Mouse (Mus musculus) E14TG2a.4 (cell line): ENCODE data around the gene Palm3.
A peak's percentile ranks its signal among the peaks of the same experiment; 100 is the strongest.

ENCODE experiments used
- H3K27me3 ChIP-seq: 2 replicates; pipeline ENCODE4 v1.6.1; 2014; ENCODE audit warnings: low read length, control low read depth; ENCODE audit not compliant: insufficient read depth
- H3K36me3 ChIP-seq: 2 replicates; pipeline ENCODE4 v1.6.1; 2014; ENCODE audit warnings: low read length, control low read depth; ENCODE audit not compliant: insufficient read depth
- H3K4me1 ChIP-seq: replicated peaks from 2 replicates; pipeline ENCODE4 v1.6.1; 2014; ENCODE audit warnings: low read depth, low read length, control low read depth
- H3K4me3 ChIP-seq: replicated peaks from 2 replicates; pipeline ENCODE4 v1.5.1; 2014; ENCODE audit warnings: mild to moderate bottlenecking, low read length
- H3K9me3 ChIP-seq: 2 replicates; pipeline ENCODE4 v1.6.1; 2014; ENCODE audit warnings: low read length, control low read depth
- CTCF ChIP-seq: conservative IDR thresholded peaks from 2 replicates; pipeline ENCODE4 v1.5.1; 2014; ENCODE audit warnings: low read length
- NANOG ChIP-seq: IDR thresholded peaks from 2 replicates; pipeline ENCODE4 v1.6.1; 2014; ENCODE audit warnings: borderline replicate concordance, low read length, mixed read lengths
- POU5F1 ChIP-seq: IDR thresholded peaks from 2 replicates; pipeline ENCODE4 v1.6.1; 2014; ENCODE audit warnings: low read length, borderline replicate concordance

The Palm3 gene

DNA sequence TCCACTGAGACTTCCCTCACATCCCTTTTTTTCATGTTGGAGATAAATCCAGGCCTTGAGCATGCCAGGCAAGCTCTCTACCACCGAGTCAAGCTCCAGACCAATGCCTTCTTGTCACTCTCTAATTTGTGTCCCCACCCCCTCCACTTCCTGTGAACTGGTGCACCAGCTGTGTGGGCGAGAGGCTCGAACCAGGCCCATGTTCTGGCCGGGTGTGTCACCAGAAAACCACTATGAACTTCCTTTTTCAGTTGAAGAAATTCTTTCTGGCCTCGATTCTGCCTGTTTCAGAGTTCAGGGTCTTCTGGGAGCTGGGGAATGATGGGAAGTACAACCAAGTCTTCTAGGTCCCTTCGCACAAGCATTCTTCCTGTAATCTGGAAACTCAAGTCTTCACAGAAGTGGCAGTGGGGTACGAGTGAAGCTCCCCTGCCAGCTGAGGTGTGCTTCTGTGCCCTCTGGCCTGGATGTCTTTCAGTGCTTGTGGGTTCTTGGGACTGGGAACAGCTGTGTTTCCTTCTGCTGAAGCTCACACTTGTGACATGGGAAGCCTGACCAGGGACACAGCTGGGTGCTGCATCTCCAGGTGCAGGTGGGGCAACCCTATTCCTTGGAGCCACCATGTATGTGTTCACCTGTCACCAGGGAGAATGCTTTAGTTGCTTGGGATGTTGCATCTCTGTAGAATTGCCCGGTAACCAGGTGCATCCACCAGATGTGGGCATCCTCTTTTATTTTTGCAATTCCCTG, 42.8 kb downstream of the Palm3 start:
- Histone ChIP-seq H3K27me3 (no peaks in the 10 kb centered on the region), H3K36me3 (no peaks in the 10 kb centered on the region), H3K9me3 (no peaks in the 10 kb centered on the region), H3K4me3 (0 out of 2 replicates have a peak overlapping the region, but pooled peaks have one; percentile 13), H3K4me1 (peaks cover 34% of the 10 kb centered on the region)
- no peak for TF ChIP-seq CTCF
- no peak for TF ChIP-seq POU5F1
- TF ChIP-seq NANOG = no peak

DNA sequence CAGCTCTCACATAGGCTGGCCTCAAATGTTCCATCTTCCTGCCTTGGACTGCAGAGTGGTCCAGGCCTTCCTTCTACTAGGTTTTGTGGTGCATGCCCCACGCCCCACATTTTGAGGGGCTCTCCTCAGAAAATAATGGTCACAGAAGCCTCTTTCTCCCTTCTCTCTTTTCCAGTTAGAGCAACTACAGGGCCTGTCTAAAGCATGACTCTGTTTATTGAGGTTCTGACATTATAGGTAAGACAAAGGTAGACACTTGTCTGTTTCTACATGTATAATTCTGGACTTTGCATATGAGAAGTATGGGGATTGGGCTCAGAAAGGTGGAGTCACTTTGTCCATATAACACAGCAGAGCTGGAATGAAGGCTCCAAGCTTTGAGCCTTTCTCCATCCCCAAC, 43.8 kb downstream of the Palm3 start, which contains the start of gene Gm10643:
Gm10643 (minus strand) TSS at position 101 of the 400 bp plus-strand sequence.
- no peaks in the 10 kb centered on the region for H3K27me3 ChIP-seq
- TF ChIP-seq NANOG = no peak
- TF ChIP-seq CTCF = no peak
- no peak for TF ChIP-seq POU5F1
- peaks cover 44% of the 10 kb centered on the region for H3K4me1 ChIP-seq

DNA sequence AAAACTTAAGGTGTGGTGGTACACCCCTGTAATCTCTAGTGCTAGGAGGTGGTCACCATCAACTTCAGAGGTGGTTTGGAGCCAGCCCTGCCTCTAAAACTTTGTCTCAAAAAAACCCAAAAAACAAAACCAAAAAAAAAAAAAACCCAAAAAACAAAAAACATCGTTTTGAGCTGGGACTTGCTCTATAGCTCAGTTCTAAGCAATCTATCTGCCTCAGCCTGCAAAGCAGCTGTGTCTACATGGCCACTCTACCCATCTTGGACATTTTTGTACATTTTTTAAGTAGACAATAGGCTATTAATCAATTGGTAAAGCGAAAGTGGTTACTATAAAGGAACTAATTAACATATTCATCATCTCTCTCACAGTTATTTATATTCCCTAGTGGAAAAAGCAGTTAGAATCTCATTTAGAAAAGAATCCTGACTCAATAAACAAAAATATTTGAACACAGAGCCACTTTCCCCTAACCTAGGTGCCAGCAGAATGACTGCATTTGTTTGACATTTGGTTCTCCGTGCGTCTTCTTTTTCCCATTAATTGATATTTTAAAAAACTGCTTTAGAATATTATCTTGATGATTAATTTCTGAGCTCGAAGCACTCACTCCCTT, 44.3 kb downstream of the Palm3 start:
- Histone ChIP-seq H3K4me1 (peaks cover 48% of the 10 kb centered on the region), H3K4me3 (peak overlapping the region; percentile 90), H3K27me3 (no peaks in the 10 kb centered on the region), H3K9me3 (no peaks in the 10 kb centered on the region), H3K36me3 (peaks cover 5% of the 10 kb centered on the region; the same call in 1 of the 2 replicates)
- no peak for TF ChIP-seq CTCF
- no peak for TF ChIP-seq NANOG
- no peak for TF ChIP-seq POU5F1

More for the DNA sequence above, 43.8 kb downstream of the Palm3 start, which contains the start of gene Gm10643:
- peaks cover under 1% of the 10 kb centered on the region; the same call in 1 of the 2 replicates for H3K36me3 ChIP-seq
- no peaks in the 10 kb centered on the region for H3K9me3 ChIP-seq
- H3K4me3 ChIP-seq = peak within 1 kb of the TSS; percentile 90

DNA sequence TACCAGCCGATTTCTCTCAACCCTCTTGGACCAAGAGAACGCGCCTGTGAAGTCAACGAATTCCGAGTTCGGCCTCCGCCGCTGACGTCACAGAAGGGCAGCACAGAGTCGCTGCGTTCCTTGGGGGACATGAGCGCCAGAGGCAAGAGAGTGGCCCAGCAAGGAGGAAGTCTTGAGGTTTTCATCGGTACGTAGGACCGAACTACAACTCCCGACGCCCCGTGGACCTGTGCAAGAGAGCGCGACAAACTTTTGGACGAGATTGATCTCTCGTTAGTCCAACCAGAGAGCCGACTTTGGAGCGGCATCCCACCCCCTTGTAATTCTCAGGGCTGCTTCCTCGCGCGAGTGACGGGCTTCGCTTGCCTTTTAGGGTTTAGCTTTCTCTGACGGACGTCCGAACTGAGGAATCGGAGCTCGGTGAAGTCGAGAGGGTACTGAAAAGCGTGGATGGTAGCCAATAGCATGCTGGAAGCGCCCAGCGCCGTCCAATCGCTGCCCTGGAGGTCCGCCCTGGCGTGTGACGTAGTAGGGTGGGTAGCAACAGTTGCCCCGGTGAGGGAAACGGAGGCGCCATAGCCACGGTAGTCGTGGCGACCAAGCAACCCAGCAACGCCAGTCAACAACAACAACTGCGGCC, 45.1 kb downstream of the Palm3 start, which contains the start of gene Rfx1:
Rfx1 (plus strand) TSS at position 544 of the 640 bp plus-strand sequence.
- peaks cover 5% of the 10 kb centered on the region; the same call in 1 of the 2 replicates for H3K36me3 ChIP-seq
- peak within 1 kb of the TSS; percentile 90 for H3K4me3 ChIP-seq
- no peaks in the 10 kb centered on the region for H3K27me3 ChIP-seq
- H3K9me3 ChIP-seq = no peaks in the 10 kb centered on the region
- TF ChIP-seq POU5F1 = no peak
- no peak for TF ChIP-seq CTCF
- no peak; the same call in 1 of the 2 replicates for TF ChIP-seq NANOG
- H3K4me1 ChIP-seq = peaks cover 49% of the 10 kb centered on the region

DNA sequence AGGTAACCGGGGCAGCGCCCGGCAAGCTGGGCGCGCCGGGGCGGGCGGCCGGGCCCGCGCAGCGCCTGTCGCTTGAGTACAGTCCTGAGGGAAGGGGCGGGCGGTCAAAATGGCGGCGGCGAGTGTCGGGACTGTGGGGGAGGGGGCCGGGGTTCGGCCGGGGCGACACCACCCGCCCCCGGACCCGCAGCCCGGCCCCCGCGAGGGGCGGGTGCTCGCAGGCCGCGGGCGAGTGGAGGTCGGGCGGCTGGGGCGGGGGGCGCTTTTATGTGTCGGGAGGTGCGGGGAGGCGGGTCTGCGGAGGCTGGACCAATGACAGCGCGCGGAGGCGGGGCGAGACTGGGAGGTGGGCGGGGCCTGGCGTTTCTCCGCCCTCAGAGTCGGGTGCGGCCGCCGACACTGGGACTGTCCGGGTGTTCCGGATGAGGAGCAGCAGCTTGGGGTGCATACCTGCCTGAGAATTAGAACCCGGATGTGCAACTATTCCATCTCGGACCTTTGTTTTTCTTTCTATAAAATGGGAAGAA, 45.8 kb downstream of the Palm3 start:
- Histone ChIP-seq H3K9me3 (no peaks in the 10 kb centered on the region), H3K4me3 (peak overlapping the region; percentile 86), H3K36me3 (peaks cover 5% of the 10 kb centered on the region; the same call in 1 of the 2 replicates), H3K4me1 (peaks cover 56% of the 10 kb centered on the region), H3K27me3 (no peaks in the 10 kb centered on the region)
- TF ChIP-seq NANOG (no peak), POU5F1 (no peak), CTCF (no peak)

DNA sequence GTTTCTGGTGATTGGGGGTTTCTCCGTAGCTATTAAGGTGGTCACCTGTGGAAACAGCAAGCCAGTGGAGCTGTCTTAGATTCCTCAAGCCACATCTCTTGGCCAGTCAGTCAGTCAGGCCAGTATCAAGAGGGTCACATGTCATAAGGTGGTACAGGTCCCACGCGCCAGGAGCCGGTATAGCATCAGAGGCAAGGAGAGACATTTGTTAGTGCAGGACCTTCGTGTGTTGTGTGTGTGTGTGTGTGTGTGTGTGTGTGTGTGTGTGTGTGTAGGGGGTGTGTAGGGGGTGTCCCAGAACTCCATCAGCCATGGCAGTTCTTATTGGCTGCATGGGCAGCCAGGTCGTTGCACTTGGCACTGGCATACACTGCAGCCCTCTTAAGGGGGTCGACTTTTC, 46.6 kb downstream of the Palm3 start:
- Histone ChIP-seq H3K27me3 (no peaks in the 10 kb centered on the region), H3K9me3 (no peaks in the 10 kb centered on the region), H3K4me3 (peak overlapping the region; percentile 86), H3K4me1 (peaks cover 64% of the 10 kb centered on the region), H3K36me3 (peaks cover 5% of the 10 kb centered on the region)
- TF ChIP-seq POU5F1 = no peak
- no peak for TF ChIP-seq CTCF
- TF ChIP-seq NANOG = no peak

DNA sequence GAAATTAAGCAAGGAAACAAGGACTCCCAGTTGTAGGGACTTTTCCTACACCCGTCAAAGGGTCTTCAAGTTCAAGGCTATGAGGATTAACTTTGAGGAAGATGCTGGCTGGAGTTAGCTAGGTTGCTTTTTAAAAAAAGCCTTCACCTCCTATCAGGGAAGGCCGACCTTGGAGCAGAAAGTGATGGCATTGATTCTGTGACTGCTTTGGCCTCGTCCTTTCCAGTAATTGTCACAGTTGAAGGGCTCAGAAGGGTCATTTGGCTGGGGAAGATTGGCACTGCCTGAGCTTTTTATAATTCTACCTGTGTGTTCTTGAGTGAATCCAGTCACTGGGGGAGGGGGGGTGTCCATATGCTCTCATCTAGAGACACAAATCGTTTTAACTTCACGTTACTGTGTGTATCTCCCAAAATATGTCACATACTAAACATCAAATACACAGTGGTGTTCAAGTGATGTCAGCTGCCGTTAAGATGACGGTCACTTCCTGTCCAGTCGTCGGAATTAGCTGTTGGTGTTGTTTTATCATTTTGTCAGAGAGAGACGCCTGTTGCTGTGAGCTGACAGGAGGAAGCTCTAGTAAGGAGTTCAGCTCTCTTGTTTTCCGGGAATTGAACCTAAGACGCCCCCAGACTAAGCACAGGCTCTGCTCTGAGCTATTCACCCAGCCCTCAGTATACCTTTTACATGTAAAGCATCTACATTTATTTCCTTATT, 47.2 kb downstream of the Palm3 start:
- Histone ChIP-seq H3K36me3 (peaks cover 5% of the 10 kb centered on the region), H3K27me3 (no peaks in the 10 kb centered on the region), H3K4me3 (no peak overlapping the region), H3K9me3 (no peaks in the 10 kb centered on the region), H3K4me1 (peaks cover 69% of the 10 kb centered on the region)
- no peak for TF ChIP-seq NANOG
- no peak for TF ChIP-seq POU5F1
- no peak for TF ChIP-seq CTCF

DNA sequence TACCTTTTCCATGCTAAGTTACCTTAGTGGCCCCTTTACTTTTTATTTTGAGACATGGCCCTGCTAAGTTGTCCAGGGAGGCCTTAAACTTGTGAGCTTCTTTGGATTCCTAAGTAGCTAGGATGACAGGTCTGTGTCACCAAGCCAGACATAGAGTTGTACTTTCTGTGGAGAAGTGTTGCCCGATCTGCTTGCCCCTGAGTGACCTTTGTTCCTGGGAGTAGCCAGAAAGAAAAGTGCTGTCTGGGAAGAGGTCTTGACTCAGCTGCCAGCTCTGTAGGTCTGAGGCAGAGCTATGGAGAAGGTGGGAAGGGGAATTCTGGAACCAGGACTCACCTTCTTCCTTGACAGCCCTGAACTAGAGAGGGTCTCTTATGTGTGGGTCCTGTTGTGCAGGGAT, 47.9 kb downstream of the Palm3 start:
- Histone ChIP-seq H3K27me3 (no peaks in the 10 kb centered on the region), H3K36me3 (peaks cover 8% of the 10 kb centered on the region), H3K4me3 (no peak overlapping the region), H3K9me3 (no peaks in the 10 kb centered on the region), H3K4me1 (peaks cover 69% of the 10 kb centered on the region)
- TF ChIP-seq POU5F1 = no peak
